Mouse (Mus musculus) retina, embryonic 14.5 days (tissue): ENCODE measurements at regions not wholly inside any gene's neighbourhood (a gene's known extent, or its start where the extent isn't known, plus 50 kb on each side); places are given as distances from the start of the nearest gene placed in this dataset.

Source experiments
- DNase-seq: peaks from one replicate; pipeline ENCODE4 v3.0.0-alpha.2; 2015; ENCODE audit warnings: low spot score

DNA sequence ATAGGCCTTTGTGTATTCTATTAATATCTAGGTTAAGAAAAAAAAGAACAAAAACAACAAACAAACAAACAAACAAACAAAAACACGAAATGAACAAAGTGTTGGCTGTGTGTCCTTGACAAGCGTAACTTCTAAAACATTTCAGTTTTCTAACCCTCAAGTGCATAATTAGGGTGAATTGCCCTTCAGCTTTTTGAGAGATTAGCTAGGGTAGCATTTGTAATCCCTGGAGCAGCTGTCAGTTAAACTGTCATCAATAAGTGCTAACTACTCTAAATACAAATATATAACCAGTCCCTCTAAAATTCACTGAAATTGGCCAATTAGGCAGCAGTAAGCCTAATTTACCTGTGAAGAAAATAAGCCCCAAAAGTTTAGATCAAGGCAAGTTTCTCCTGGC, 467.6 kb downstream of the Gabrg2 start:
- no peak for DNase-seq

DNA sequence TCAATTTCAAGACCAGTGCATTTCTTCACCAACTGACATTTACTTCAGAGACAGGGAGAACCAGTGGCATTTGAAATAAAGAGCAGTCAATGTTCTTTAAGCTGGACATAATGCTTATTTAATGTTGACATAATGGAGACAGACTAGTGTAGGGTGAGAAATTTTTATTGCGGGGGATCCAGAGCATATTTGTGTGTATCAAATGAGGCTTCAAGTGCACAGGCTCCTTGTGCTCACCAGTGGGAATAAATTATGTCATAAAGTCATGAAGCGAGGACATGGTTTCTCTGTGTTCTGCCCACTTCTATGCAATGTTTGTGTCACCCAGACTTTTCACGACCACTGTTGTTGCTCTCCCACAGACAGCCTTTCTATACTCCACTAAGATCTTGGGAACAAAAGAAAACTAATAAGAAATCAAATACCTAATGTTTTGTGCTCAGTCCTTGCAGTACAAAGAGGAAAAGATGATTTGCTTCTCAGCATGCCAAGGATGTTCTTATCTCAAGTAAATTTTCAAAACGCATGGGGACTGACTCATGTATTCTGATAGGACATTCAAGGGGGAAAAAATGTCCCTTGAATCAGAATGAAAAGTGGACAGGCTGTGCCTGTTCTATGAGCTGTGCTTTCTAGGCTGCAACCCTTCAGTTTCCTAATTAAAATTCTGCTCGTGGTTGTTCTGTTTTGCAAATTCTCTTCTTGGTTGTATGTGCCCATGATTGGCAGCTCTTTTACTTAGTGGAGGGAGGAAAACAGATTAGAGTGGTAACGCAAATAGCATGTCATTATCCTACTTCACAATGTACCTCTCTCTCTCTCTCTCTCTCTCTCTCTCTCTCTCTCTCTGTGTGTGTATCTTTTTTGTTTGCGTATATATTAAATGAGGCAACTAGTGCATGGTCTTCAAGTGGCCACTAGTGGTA, 468.4 kb downstream of the Gabrg2 start:
- no peak for DNase-seq

DNA sequence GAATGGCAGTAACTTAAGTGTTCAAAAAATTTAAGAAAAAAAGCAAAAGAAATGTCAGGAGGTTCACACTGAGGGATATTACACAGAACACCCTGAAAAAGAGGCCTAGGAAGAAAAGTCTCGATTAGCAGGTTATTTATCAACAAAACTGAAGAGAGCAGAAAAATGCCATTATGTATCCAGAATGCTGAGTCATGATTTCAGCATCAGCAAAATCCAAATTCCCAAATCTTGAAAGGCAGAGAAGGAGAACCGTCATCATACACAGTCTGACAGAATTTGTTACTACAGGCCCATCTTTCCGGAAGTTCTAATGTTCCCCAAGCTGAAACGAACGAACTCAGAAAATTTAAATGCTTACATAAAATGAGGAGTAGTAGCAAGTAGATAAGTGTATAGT, 475.7 kb downstream of the Gabrg2 start:
- DNase-seq = no peak

DNA sequence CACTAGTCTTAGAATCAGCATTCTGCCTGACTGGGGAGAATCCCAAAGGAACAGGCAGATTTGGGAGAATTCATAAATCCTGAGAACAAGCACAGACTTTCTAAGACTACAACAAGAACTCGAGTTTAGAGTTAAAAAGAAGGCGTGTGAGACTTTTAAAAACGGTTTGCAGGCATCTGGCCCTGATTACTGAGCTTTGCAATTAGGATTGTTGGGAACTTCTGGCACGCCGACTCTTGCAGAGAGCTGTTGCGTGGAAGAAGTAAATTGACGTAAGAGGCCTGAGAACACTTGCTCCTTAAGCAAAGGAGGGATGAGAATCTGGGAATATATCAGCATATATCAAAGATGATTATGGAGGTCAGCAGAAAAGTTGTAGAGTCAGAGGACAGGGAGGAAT, 507.4 kb downstream of the Gabrg2 start:
- DNase-seq = no peak

DNA sequence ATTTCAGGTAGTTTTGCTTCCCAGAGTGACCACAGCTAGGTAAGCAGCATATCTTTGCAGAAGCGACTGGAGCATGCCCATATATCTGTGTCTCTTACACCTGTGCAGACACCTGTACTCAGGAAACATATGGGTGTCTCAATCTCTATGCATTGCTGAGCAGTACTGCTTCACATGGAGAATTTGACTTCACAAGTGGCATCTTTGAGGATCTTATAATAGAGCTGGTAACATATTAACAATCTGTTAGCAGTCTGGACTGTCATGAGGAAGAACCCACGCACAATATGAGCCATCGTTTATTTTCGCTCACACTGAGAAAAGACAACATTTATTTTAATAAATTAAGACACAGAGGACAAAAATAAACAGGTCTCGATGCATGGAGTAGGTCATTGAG, 508.7 kb downstream of the Gabrg2 start:
- DNase-seq = no peak

DNA sequence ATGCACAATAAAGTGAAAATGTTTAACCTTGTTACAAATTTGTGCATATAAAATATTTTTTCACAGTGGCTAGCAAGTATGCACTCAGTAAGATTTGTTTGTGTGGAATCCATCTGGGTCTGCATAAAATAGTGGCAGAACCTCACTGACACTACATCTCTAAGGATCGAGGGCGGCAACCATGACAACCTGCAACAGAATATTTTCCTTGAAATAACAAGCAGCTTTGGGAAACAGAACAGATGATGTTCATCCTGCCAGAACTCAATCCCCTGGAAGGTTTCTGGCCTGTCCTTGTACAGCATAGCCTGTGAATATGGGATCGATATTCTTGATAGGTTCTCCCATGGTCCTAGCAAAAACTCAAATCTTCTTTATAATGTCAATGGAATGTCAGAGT, 509.4 kb downstream of the Gabrg2 start:
- DNase-seq = no peak

DNA sequence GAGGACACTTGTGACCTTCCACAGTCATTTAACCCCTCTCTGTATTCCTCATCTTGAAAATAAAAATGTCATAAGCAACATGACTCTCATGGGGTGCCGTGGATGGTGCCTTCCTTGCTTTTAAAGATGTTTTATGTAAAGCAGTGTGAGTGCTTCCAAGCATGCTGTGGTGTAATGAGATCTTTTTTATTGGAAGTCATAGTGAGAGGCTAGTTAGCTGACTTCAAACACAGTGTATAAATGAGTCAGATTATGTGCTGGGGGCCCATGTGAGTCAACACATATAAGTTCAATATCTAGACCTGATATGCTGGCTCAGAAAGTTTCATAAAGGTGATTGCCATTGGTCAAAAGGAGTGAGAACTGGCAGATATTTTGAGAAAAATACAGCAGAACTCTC, 516.8 kb downstream of the Gabrg2 start:
- DNase-seq = no peak

DNA sequence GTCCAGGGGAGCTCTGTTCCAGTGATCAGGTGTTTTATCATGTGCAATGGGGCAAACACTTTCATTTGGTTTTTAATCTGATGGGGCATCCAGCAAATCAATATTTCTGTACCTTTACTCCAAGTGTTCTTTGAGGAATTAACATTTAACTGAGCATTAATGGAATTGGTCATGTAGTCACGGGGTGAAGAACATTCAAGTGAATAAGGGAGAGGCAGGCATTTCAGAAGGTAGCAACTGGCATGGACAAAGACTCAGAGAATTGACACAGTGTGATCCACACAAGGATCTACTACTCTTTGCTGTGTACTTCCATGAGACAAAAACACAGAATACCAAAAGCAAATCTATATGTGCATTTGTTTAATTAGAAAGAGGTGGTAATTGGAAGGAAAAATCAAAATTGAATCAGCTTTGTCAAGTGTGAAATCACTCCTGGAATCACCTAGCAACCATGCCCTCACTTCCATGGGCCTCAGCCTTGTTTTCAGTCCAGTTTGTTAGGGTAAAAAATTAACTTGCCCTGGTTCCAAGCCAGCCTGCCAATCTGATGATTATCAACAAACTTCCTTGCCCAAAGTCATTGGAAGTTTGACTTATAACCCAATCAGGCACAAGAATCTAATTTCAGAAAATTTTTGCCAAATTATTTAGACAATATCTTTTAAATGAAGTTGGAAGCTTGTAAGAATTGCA, 529.6 kb downstream of the Gabrg2 start:
- DNase-seq = no peak

DNA sequence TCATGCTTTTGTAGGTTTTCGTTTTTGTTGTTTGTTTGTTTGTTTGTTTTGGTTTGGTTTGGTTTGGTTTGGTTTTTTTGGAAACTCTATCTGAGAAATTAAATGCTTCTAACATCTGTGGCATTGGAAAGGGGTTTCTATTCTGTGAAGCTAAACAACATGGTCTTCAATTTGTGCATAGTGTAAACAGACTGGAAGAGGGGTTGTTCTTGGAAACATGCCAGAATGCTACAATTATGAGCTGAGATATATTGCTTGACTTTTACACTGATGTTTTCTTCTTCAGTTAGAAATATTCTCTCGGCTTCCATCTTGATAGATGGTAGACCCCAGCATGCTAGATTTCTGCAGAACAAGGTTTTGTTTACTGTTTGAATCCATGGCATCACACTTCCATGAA, 533.3 kb downstream of the Gabrg2 start:
- DNase-seq = no peak

DNA sequence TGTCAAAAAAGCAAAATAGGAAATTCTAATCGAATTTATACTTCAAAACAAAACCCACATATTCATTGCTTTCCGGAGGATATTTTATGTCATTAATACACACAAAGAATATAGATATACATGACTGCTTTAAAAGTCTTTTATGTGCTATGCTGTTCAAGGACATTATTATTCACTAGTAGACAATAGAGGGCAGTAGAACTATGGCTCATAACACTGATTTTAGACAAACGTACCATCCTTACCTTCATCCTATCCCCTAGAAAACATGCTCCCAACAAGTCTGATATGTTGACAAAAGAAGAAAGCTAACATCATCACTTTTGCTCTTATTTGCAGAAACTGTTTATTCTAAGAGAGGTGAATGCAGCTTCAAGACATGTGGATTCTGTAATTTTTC, 566.8 kb downstream of the Gabrg2 start:
- DNase-seq = peak; percentile 17

DNA sequence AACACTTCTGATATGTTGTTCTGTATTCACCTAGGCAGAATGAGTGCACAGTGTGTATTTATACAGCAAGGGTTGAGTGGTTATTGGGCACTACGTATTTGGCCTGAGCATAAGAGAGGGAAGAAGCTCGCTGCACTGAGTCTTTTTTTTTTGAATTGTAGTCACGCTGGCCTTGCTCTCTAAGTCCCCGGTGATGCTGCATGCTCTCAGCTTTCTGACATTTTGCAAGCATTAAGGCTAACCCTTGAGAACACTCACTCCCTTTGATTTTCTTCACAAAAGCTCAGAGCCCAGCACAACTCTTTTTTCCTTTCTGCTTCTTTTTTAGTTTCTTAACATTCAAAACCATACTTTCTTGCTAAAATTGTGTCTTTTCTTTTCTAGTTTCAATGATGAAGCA, 575.1 kb downstream of the Gabrg2 start:
- no peak for DNase-seq
